8 mouse cellular contexts compared by ENCODE assay signal in genomic region chr2:52072491-52073140, GRCm38 (mm10). TPM values are rescaled to one million over a fixed set of nuclear protein-coding genes. Genes with fewer than 3 reads are reported as not detected.
A peak's percentile ranks its signal among the peaks of the same experiment; 100 is the strongest.
DNase-seq lines count a peak whose midpoint lies in the region; ATAC-seq and TF ChIP-seq lines count a peak whose summit lies in the region.

Gene Rif1 (plus strand): TSS chr2:52072832.

- ATAC-seq in common myeloid progenitor, adult 5-6 weeks (replicated peaks; ENCODE audit: low read depth, poor library complexity, severe bottlenecking), result peak; percentile 77
- ATAC-seq in hindbrain, postnatal 0 days, result peak; percentile 97

- WGBS in hindbrain, postnatal 0 days, result under 1% methylated on average over 47 of the region's 72 CpGs
- under 1% methylated on average over 58 of the region's 72 CpGs for WGBS in macrophage (ENCODE audit: missing documents)

- peak within 1 kb of the TSS; percentile 72 for H3K9ac ChIP-seq in hindbrain, postnatal 0 days (replicated peaks; ENCODE audit: low read length)

- H3K27ac ChIP-seq in gastrocnemius, adult 2 months, result peak within 1 kb of the TSS; percentile 88
- H3K27ac ChIP-seq in hindbrain, postnatal 0 days, result peak within 1 kb of the TSS; percentile 58; the same call in 1 of the 2 replicates
- peak within 1 kb of the TSS; percentile 36; the same call in 1 of the 2 replicates for H3K27ac ChIP-seq in left cerebral cortex, adult 2 months
- no peak within 1 kb of the TSS for H3K27ac ChIP-seq in macrophage

- H3K4me2 ChIP-seq in hindbrain, postnatal 0 days (ENCODE audit: low read depth, low read length), result peak within 1 kb of the TSS; percentile 78

- peak within 1 kb of the TSS; percentile 99 for H3K4me3 ChIP-seq in gastrocnemius, adult 2 months
- peak within 1 kb of the TSS; percentile 75 for H3K4me3 ChIP-seq in hindbrain, postnatal 0 days (ENCODE audit: low read length)
- H3K4me3 ChIP-seq in left cerebral cortex, adult 2 months, result peak within 1 kb of the TSS; percentile 97
- H3K4me3 ChIP-seq in macrophage (ENCODE audit: inconsistent target), result peak within 1 kb of the TSS; percentile 63

- intact Hi-C loops in gastrocnemius, adult 2 months (cut with DNase I), result no loop called here
- intact Hi-C loops in left cerebral cortex, adult 2 months (cut with DNase I), result loop anchor here (1.0 to 2.0 kb wide), 4 partner anchors 34 to 1776 kb away; partner anchors contain the start of genes Mmadhc, Nmi and Tnfaip6

- H3K79me2 ChIP-seq in macrophage (ENCODE audit: inconsistent target), result peaks cover 26% of the 10 kb centered on the region

- TF ChIP-seq CTCF in gastrocnemius, adult 2 months (IDR thresholded peaks at IDR 0.05), result peak; percentile 37
- no peak for TF ChIP-seq CTCF in hindbrain, postnatal 0 days (IDR thresholded peaks at IDR 0.05; ENCODE audit: low read depth)
- TF ChIP-seq CTCF in left cerebral cortex, adult 2 months (IDR thresholded peaks at IDR 0.05), result peak; percentile 9

- H3K27me3 ChIP-seq in hindbrain, postnatal 0 days (ENCODE audit: insufficient read depth, low read length), result no peaks in the 10 kb centered on the region

- H3K9me3 ChIP-seq in hindbrain, postnatal 0 days (ENCODE audit: low read length), result no peaks in the 10 kb centered on the region

- peak; percentile 96 for DNase-seq in ZHBTc4 (ENCODE audit: low read depth, low spot score)
- peak; percentile 93 for DNase-seq in gastrocnemius, adult 2 months
- peak; percentile 90 for DNase-seq in hindbrain, postnatal 0 days (ENCODE audit: low spot score)
- DNase-seq in left cerebral cortex, adult 2 months (ENCODE audit: extremely low spot score in 1 of 2, low spot score in 2 of 2), result peak; percentile 82 to 86
- DNase-seq in retina, postnatal 7 days (ENCODE audit: low read depth, low spot score), result peak; percentile 75
- peak; percentile 83 for DNase-seq in urinary bladder, adult 2 months (ENCODE audit: low spot score)

- no peaks in the 10 kb centered on the region for H3K4me1 ChIP-seq in hindbrain, postnatal 0 days (ENCODE audit: insufficient read depth, low read length)

- H3K36me3 ChIP-seq in hindbrain, postnatal 0 days (ENCODE audit: insufficient read depth, low read length), result no peaks in the 10 kb centered on the region
- no peaks in the 10 kb centered on the region for H3K36me3 ChIP-seq in macrophage (ENCODE audit: inconsistent target)

RNA-seq across cellular contexts. Expression of gene Rif1, which starts in this region (rescaled TPM):
- total RNA-seq in common myeloid progenitor, adult 5-6 weeks (2017), result 145 and 149 TPM in 2 replicates
- 10 to 100 TPM; 10.5 to 11.4 TPM for total RNA-seq in gastrocnemius, adult 2 months (2021)
- total RNA-seq in hindbrain, postnatal 0 days (2014; rRNA removed), result 17.5 and 26.9 TPM in 2 replicates
- polyA plus RNA-seq in hindbrain, postnatal 0 days (2015; fragmentation: Nextera tagmentation; extraction: Ambion mirVana), result 15.2 and 17.1 TPM in 2 replicates
- total RNA-seq in left cerebral cortex, adult 2 months (2021), result 10 to 100 TPM; 25.7 to 28.5 TPM
- 10 to 100 TPM in 25 of 26 experiments, 1 to 10 TPM in 1; 7.8 to 89.8 (median 51.4) TPM for total RNA-seq in macrophage (2018; cell fraction: chromatin; rRNA removed)
- total RNA-seq in macrophage (2018; cell fraction: cytosol; rRNA removed), result 10 to 100 TPM in 15 of 26 experiments, 1 to 10 TPM in 11; 5.4 to 14.4 (median 10.5) TPM
- 10 to 100 TPM in 25 of 26 experiments, 1 to 10 TPM in 1; 8.0 to 80.5 (median 29.2) TPM for total RNA-seq in macrophage (2018; cell fraction: nucleus; rRNA removed)
- 6.4 to 17.4 TPM (median 9.3 TPM) in 3 replicates for polyA plus RNA-seq in macrophage (2018)
- 14.0 and 16.4 TPM in 2 replicates for polyA plus RNA-seq in urinary bladder, adult 2 months (2012; rRNA removed)
